Mouse (Mus musculus): Measurements from ENCODE around the gene Rapgef4. TPM values are rescaled to one million over a fixed set of nuclear protein-coding genes. Genes with fewer than 3 reads are reported as not detected.

Rapgef4 gene
- polyA plus RNA-seq, 1 experiment from 2014 or later, result not detected

DNA sequence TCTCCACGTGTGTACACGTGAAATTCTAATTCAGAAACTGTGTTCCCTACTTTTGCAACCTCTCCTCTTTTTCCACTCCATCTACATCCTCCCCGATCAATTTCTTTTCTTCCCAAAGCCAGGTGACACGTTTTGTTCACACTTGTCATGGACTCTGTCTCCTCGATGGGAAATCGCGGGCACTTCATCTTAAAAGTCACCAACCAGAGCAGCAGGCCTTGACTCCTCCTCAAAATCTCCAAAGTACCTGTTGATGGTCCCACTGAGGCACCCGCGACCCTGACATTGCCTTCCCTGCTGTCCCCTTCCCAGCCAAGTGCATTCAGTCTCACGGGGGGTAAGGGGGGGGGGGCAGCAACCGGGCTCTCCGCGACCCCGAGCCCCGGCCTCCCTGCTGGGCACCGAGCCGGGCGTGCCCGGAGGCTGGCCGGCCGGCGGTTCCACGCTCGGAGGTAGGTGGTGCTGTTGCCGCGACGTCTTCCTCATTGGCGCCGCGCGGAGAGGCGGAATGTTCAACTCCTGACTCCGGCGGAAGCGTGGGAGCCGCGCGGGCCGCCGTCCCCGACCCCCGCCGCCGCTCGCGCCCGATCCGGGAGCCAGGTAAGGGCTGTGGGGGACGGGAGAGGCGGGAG, 304.3 kb downstream of the Rapgef4 start, which contains the start of gene Map3k20:
Gene Map3k20, plus strand, starts transcription at position 382 of the 632 bp plus-strand sequence.
- H3K27ac ChIP-seq, result peak within 1 kb of the TSS; percentile 57
- no peaks in the 10 kb centered on the region for H3K36me3 ChIP-seq (ENCODE audit: inconsistent target)
- H3K79me2 ChIP-seq (ENCODE audit: inconsistent target), result peaks cover 39% of the 10 kb centered on the region
- H3K4me3 ChIP-seq (ENCODE audit: inconsistent target), result peak within 1 kb of the TSS; percentile 59
- WGBS (ENCODE audit: missing documents), result 7% methylated on average over 48 of the region's 50 CpGs

DNA sequence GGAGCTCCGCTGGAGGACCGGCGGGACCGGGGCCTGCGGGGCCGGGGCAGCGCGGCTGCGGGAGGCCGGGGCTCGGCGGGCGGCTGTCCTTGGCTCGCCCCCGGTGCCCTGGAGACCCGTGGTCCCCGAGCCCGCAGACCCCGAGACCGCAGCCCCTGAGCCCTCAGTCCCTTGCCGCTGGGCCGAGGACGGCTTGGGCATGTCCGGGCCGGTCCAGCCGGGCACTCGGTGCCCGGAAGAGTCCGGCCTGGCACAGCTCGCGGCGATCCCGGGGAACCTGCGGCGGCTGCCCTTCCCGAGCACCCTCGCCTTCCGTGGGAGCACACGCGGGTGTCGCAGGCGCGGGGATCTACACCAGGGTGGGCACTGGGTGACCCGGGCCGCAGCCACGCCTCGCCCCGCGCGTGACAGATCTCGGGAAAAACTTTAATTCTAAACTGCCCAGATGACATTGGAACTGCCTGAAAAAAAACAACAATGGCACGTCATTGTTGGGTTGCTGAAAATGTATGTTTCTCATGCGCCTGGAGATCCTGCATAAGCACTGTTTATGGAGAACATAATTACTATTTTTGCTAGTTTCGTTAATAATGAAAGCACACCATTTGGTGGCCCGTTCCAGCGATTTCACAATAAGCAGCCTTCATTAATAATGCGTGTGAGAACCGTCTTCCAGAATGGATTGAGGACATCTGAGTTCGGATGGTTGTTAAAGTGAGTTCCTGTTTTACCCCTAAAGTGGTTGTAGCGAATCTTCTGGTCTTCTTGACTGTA, 305.0 kb downstream of the Rapgef4 start:
- H3K79me2 ChIP-seq (ENCODE audit: inconsistent target), result peaks cover 46% of the 10 kb centered on the region
- H3K27ac ChIP-seq, result peak overlapping the region; percentile 57
- H3K4me3 ChIP-seq (ENCODE audit: inconsistent target), result peak overlapping the region; percentile 59
- WGBS (ENCODE audit: missing documents), result under 1% methylated on average over 60 of the region's 60 CpGs
- H3K36me3 ChIP-seq (ENCODE audit: inconsistent target), result no peaks in the 10 kb centered on the region

DNA sequence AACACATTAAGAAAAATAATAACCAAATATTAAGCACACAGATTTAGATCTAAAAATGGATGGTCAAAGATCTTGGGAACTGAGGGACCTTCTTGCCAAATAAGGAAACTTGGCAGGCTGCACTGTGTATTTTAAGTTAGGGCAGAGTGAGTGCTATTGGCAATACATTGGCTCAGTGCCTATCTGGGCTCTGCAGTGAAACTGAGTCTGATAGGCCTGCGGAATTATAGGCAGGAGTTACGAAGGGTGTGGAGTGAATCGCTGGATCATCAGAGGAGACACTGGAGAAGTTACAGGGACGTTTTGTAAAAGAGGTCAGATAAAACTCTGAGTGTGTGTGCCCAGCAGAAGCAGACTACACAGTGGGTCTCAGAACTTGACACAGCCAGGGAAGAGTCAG, 306.1 kb downstream of the Rapgef4 start:
- WGBS (ENCODE audit: missing documents), result 70% methylated on average over 4 of the region's 4 CpGs
- Histone ChIP-seq H3K36me3 (ENCODE audit: inconsistent target) (no peaks in the 10 kb centered on the region), H3K79me2 (ENCODE audit: inconsistent target) (peaks cover 57% of the 10 kb centered on the region), H3K4me3 (ENCODE audit: inconsistent target) (peak overlapping the region; percentile 59; the same call in 1 of the 2 replicates), H3K27ac (no peak overlapping the region)

DNA sequence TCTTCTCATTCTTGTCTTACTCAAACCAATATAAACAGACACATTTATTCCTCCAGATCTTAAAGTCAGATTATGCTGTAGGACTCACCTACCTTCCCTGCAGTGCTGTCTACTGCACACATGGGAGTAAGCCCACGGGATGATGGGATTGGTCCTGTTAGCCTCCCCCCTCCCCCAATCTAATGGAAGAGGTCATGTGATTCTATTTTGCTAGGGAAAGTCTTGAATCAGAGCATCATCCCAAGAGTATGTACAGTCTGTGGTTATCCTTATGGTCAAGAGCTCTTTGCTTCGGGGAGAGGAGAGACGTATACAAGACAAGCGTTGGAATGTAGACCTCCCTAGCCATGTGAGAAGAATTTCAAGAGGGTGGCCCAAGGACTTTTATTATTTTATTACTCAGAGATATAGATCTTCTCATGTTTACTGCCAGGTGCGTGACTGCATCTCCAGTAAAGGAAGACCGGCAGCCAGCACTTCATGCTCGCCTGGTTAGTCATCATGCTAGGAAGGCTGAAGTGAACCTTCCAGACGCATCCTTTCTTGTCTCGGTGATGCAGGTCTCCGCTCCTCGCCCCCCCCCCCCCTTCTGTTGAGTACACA, 308.0 kb downstream of the Rapgef4 start:
- 97% methylated on average over 11 of the region's 11 CpGs for WGBS (ENCODE audit: missing documents)
- Histone ChIP-seq H3K79me2 (ENCODE audit: inconsistent target) (peaks cover 76% of the 10 kb centered on the region), H3K36me3 (ENCODE audit: inconsistent target) (no peaks in the 10 kb centered on the region), H3K27ac (no peak overlapping the region), H3K4me3 (ENCODE audit: inconsistent target) (no peak overlapping the region)

DNA sequence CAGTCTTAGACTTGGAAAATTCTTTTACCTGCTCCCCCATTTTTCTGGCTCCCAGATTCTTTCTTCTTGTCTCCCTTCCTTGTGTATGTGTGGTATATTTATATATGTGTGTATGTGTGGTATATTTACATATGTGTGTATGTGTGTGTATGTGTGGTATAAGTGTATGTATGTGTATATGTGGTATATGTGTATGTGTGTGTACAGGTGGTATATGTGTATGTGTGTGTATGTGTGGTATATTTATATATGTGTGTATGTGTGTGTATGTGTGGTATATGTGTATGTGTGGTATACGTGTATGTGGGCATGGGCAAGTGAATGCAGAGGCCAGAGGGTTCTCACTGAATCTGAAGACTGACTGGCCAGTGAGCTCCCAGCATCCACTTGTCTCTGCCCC, 310.1 kb downstream of the Rapgef4 start:
- H3K4me3 ChIP-seq (ENCODE audit: inconsistent target), result no peak overlapping the region

DNA sequence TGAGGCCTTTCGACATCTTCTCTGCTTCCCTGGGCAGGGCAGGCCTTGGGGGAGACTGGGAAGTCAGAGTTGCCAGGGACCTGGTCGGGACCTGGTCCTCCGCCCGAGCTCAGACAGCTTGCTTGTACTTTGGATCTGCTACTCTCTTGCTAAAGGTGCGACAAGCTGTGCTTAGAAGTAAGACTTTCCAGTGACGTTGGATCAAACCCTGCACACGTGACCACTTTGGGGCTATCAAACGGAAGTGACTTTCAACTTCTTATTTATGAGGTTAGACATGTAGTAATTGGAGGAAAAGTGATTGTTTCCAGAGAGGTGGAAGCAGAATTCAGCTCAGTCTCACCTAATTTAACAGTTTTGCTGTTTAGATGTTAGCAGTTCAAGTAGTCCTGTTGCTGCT, 311.5 kb downstream of the Rapgef4 start:
- 61% methylated on average over 7 of the region's 8 CpGs for WGBS (ENCODE audit: missing documents)
- peaks cover 95% of the 10 kb centered on the region for H3K79me2 ChIP-seq (ENCODE audit: inconsistent target)
- no peaks in the 10 kb centered on the region for H3K36me3 ChIP-seq (ENCODE audit: inconsistent target)
- no peak overlapping the region for H3K27ac ChIP-seq
- no peak overlapping the region for H3K4me3 ChIP-seq (ENCODE audit: inconsistent target)

More for the DNA sequence above, 310.1 kb downstream of the Rapgef4 start:
- WGBS (ENCODE audit: missing documents), result 100% methylated on average over 1 of the region's 1 CpGs
- Histone ChIP-seq H3K27ac (no peak overlapping the region), H3K79me2 (ENCODE audit: inconsistent target) (peaks cover 95% of the 10 kb centered on the region), H3K36me3 (ENCODE audit: inconsistent target) (no peaks in the 10 kb centered on the region)

DNA sequence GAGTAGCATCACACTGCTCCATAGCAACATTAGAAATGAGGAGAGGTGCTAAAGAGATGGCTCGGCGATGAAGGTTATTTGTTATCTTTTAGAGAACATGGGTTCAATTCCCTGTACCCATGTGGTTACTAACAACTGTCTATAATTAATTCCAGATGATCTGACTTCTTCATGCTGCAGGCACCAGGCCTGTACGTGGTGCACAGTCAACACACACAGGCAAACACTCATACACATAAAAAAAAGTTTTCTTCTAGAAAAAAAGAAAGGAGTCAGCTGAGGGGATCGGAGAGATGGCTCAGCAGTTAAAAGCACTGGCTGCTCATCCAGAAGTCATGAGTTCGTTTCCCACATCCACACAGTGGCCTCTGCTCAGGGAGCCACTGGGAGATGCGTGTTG, 314.0 kb downstream of the Rapgef4 start:
- Histone ChIP-seq H3K79me2 (ENCODE audit: inconsistent target) (peaks cover 78% of the 10 kb centered on the region), H3K4me3 (ENCODE audit: inconsistent target) (no peak overlapping the region), H3K36me3 (ENCODE audit: inconsistent target) (0 out of 2 replicates have a peak, but pooled peaks cover 6% of the 10 kb centered on the region), H3K27ac (no peak overlapping the region)
- 91% methylated on average over 6 of the region's 6 CpGs for WGBS (ENCODE audit: missing documents)

DNA sequence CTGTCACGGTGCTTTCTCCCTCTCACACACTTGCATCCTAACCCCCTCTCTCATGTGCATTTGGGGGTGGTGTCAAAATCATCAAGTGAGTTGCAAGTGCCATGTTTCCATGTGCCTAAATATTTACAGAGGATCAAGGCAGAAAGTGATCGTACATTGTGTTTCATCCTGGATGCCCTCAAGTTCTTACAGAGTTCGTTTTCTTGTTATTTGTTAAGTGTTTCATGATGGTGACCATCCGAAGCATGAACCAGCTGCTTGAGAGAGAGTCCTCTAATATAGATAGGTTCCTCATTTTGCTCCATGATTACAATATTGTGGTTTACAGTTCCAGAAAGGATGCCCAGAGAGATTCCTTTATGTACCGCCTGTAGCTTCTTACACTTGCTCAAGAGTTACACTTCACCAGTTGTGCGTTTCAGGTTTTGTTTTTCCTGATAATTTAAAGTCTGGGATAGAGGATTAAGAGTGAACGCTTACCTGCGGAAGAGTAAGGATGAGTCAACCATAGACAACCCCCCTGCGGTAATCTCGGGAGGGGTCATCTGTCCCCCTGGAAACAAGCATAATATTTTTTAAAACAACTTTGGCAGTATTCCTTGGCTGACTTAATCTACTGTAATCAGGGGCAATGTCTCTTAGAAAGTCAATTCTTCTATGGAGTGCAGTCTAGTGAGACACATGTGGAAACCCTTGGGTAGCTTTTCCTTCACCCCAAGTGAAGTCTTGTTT, 316.1 kb downstream of the Rapgef4 start:
- Histone ChIP-seq H3K27ac (no peak overlapping the region), H3K4me3 (ENCODE audit: inconsistent target) (no peak overlapping the region), H3K79me2 (ENCODE audit: inconsistent target) (peaks cover 61% of the 10 kb centered on the region), H3K36me3 (ENCODE audit: inconsistent target) (0 out of 2 replicates have a peak, but pooled peaks cover 6% of the 10 kb centered on the region)
- WGBS (ENCODE audit: missing documents), result 70% methylated on average over 10 of the region's 10 CpGs

DNA sequence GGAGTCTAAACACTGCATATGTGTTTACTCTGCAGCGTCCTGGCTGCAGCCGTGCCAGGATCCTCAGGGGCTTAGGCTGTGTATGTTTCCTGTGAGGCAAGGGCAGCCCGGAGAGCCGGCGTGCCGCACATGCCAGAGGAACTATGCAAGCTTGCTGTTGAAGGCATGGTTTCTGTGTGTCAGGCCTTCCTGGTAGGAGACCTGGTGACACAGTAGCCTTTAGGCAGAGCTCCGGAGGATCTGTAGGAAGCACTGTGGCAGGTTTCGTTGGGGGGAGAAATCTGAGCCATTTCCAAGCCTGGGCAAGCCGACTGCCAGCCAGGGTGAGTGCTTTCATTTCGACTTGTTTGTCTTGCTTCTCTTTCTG, 316.7 kb downstream of the Rapgef4 start:
- Histone ChIP-seq H3K4me3 (ENCODE audit: inconsistent target) (no peak overlapping the region), H3K79me2 (ENCODE audit: inconsistent target) (peaks cover 61% of the 10 kb centered on the region), H3K36me3 (ENCODE audit: inconsistent target) (0 out of 2 replicates have a peak, but pooled peaks cover 6% of the 10 kb centered on the region), H3K27ac (no peak overlapping the region)
- 69% methylated on average over 10 of the region's 10 CpGs for WGBS (ENCODE audit: missing documents)

DNA sequence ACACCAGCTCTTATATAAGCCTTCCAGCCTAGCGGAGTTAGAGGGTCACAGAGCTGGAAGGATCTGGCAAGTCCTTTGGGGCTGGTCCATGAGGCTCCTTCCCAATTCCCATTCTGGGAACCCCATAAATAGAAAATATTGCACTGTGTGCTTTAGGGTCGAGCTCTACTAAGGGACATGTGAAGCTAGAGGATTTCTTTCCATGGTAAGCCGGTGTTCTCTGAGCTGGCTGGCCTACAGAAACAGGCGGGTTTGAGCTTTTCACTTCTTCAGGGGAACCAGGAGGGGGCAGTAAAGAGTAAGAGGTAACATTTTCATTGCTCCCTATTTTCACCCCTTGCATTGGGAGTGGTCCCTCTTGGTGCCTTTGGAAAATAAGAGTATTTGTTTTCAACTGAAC, 317.4 kb downstream of the Rapgef4 start:
- 0 out of 2 replicates have a peak, but pooled peaks cover 6% of the 10 kb centered on the region for H3K36me3 ChIP-seq (ENCODE audit: inconsistent target)
- WGBS (ENCODE audit: missing documents), result 70% methylated on average over 4 of the region's 4 CpGs
- no peak overlapping the region for H3K27ac ChIP-seq
- no peak overlapping the region for H3K4me3 ChIP-seq (ENCODE audit: inconsistent target)
- H3K79me2 ChIP-seq (ENCODE audit: inconsistent target), result peaks cover 61% of the 10 kb centered on the region

DNA sequence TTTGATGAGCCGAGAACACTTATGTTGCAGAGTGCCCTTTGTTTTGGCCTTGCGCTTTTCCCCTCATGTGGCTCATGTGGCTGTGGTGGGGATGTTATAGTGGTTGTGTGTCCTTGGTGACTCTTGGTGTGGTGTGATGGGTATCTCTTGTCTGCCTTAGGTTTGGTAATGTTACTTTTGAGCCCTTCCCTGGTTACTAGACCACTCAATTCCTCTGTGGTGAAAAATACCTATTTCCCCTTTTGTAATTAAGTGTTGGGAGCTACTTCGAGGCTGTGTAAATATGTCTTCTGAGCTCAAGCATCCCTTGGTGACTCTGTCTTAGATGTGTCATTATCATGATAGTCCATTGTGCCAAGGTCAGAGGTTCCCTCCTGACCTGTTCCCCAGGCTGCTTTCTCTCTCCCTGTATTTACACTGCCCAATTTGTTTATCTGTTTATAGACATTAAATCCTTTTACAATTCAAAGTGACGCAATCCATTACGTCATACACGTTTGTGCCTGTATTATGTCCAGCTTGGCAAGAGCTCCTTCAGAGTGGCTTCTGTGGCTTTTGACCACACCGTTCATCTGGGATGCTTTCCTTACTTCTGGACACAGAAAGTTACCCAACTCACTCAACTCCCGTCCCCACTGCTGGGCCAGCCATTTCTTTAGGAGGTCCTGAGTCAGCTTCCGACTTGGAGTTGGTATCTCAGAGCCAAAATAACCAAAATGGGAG, 320.3 kb downstream of the Rapgef4 start:
- Histone ChIP-seq H3K4me3 (ENCODE audit: inconsistent target) (no peak overlapping the region), H3K36me3 (ENCODE audit: inconsistent target) (0 out of 2 replicates have a peak, but pooled peaks cover 6% of the 10 kb centered on the region), H3K79me2 (ENCODE audit: inconsistent target) (peaks cover 63% of the 10 kb centered on the region), H3K27ac (no peak overlapping the region)
- WGBS (ENCODE audit: missing documents), result 34% methylated on average over 8 of the region's 9 CpGs

DNA sequence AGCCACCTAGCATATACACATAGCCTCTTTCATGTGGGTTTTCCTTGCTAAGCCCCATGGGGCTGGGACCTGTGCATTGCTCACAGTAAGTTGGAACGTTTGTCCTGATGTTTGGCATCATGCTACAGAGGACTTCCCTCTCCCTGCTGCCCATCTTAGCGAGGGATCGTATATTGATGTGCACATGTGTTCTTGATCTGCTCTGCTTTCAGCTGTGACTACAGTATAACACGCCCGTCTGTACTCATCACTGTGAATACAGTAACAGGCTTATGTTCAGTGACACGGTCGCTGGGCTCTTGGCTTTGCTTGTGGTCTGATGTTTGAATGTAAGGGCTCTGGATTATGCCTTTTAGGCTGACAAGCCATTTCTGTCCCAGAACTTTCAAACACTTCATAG, 324.7 kb downstream of the Rapgef4 start:
- Histone ChIP-seq H3K79me2 (ENCODE audit: inconsistent target) (peaks cover 74% of the 10 kb centered on the region), H3K36me3 (ENCODE audit: inconsistent target) (no peaks in the 10 kb centered on the region), H3K4me3 (ENCODE audit: inconsistent target) (no peak overlapping the region), H3K27ac (no peak overlapping the region)
- 98% methylated on average over 7 of the region's 7 CpGs for WGBS (ENCODE audit: missing documents)

Data from macrophage (primary cell).